Mouse (Mus musculus): ENCODE data around the gene Myo3b. TPM values are rescaled to one million over a fixed set of nuclear protein-coding genes. Genes with fewer than 3 reads are reported as not detected.

The Myo3b gene
- total and polyA plus RNA-seq, 2 experiments = not detected

- 32% methylated on average over 9 of the region's 9 CpGs for WGBS
Observed at GRCm38 (mm10) chr2:70337869-70338268, 298.9 kb downstream of the Myo3b start.

GRCm38 (mm10) chr2:70339061-70339460 lies 300.1 kb downstream of the Myo3b start:
- no peaks in the 10 kb centered on the region for H3K27me3 ChIP-seq (ENCODE audit: control insufficient read depth, insufficient read depth, low read length)
- peaks cover 7% of the 10 kb centered on the region for H3K4me1 ChIP-seq (ENCODE audit: control insufficient read depth, insufficient read depth, low read length)
- TF ChIP-seq POLR2A (IDR thresholded peaks at IDR 0.05; ENCODE audit: extremely low read depth, insufficient read depth, low read length) (no peak), CTCF (IDR thresholded peaks at IDR 0.05; ENCODE audit: low read depth, low read length) (no peak)
- H3K79me2 ChIP-seq (ENCODE audit: control insufficient read depth, insufficient read depth, low read length) = no peaks in the 10 kb centered on the region
- H3K4me3 ChIP-seq (ENCODE audit: insufficient read depth, low read depth, low read length) = no peak overlapping the region
- no peak overlapping the region for H3K9ac ChIP-seq (ENCODE audit: low read depth, low read length)
- DNase-seq (ENCODE audit: extremely low read depth, low read depth, low spot score) = no peak
- no peak overlapping the region for H3K27ac ChIP-seq (replicated peaks; ENCODE audit: insufficient read depth, low read depth, low read length)
- no peaks in the 10 kb centered on the region for H3K36me3 ChIP-seq (ENCODE audit: control insufficient read depth, insufficient read depth, low read length)
- 86% methylated on average over 7 of the region's 7 CpGs for WGBS

More at GRCm38 (mm10) chr2:70337869-70338268, 298.9 kb downstream of the Myo3b start:
- DNase-seq (ENCODE audit: extremely low read depth, low read depth, low spot score) = peak; percentile 4
- Histone ChIP-seq H3K79me2 (ENCODE audit: control insufficient read depth, insufficient read depth, low read length) (no peaks in the 10 kb centered on the region), H3K27ac (replicated peaks; ENCODE audit: insufficient read depth, low read depth, low read length) (no peak overlapping the region), H3K9ac (ENCODE audit: low read depth, low read length) (no peak overlapping the region), H3K4me3 (ENCODE audit: insufficient read depth, low read depth, low read length) (no peak overlapping the region), H3K27me3 (ENCODE audit: control insufficient read depth, insufficient read depth, low read length) (no peaks in the 10 kb centered on the region), H3K4me1 (ENCODE audit: control insufficient read depth, insufficient read depth, low read length) (peaks cover 11% of the 10 kb centered on the region), H3K36me3 (ENCODE audit: control insufficient read depth, insufficient read depth, low read length) (no peaks in the 10 kb centered on the region)
- TF ChIP-seq CTCF (IDR thresholded peaks at IDR 0.05; ENCODE audit: low read depth, low read length) (no peak), POLR2A (IDR thresholded peaks at IDR 0.05; ENCODE audit: extremely low read depth, insufficient read depth, low read length) (no peak)

GRCm38 (mm10) chr2:70339501-70339900 lies 300.6 kb downstream of the Myo3b start:
- DNase-seq (ENCODE audit: extremely low read depth, low read depth, low spot score) = no peak
- WGBS = 63% methylated on average over 6 of the region's 6 CpGs
- H3K36me3 ChIP-seq (ENCODE audit: control insufficient read depth, insufficient read depth, low read length) = no peaks in the 10 kb centered on the region
- no peak overlapping the region for H3K9ac ChIP-seq (ENCODE audit: low read depth, low read length)
- H3K4me3 ChIP-seq (ENCODE audit: insufficient read depth, low read depth, low read length) = no peak overlapping the region
- H3K27me3 ChIP-seq (ENCODE audit: control insufficient read depth, insufficient read depth, low read length) = no peaks in the 10 kb centered on the region
- no peak overlapping the region for H3K27ac ChIP-seq (replicated peaks; ENCODE audit: insufficient read depth, low read depth, low read length)
- TF ChIP-seq POLR2A (IDR thresholded peaks at IDR 0.05; ENCODE audit: extremely low read depth, insufficient read depth, low read length) (no peak), CTCF (IDR thresholded peaks at IDR 0.05; ENCODE audit: low read depth, low read length) (no peak)
- H3K79me2 ChIP-seq (ENCODE audit: control insufficient read depth, insufficient read depth, low read length) = no peaks in the 10 kb centered on the region
- H3K4me1 ChIP-seq (ENCODE audit: control insufficient read depth, insufficient read depth, low read length) = peaks cover 4% of the 10 kb centered on the region

GRCm38 (mm10) chr2:70340224-70340623 lies 301.3 kb downstream of the Myo3b start:
- 96% methylated on average over 8 of the region's 8 CpGs for WGBS
- no peaks in the 10 kb centered on the region for H3K79me2 ChIP-seq (ENCODE audit: control insufficient read depth, insufficient read depth, low read length)
- no peak overlapping the region for H3K9ac ChIP-seq (ENCODE audit: low read depth, low read length)
- H3K27me3 ChIP-seq (ENCODE audit: control insufficient read depth, insufficient read depth, low read length) = no peaks in the 10 kb centered on the region
- no peaks in the 10 kb centered on the region for H3K36me3 ChIP-seq (ENCODE audit: control insufficient read depth, insufficient read depth, low read length)
- TF ChIP-seq POLR2A (IDR thresholded peaks at IDR 0.05; ENCODE audit: extremely low read depth, insufficient read depth, low read length) = no peak
- no peak for TF ChIP-seq CTCF (IDR thresholded peaks at IDR 0.05; ENCODE audit: low read depth, low read length)
- H3K27ac ChIP-seq (replicated peaks; ENCODE audit: insufficient read depth, low read depth, low read length) = no peak overlapping the region
- peaks cover 2% of the 10 kb centered on the region for H3K4me1 ChIP-seq (ENCODE audit: control insufficient read depth, insufficient read depth, low read length)
- no peak overlapping the region for H3K4me3 ChIP-seq (ENCODE audit: insufficient read depth, low read depth, low read length)
- DNase-seq (ENCODE audit: extremely low read depth, low read depth, low spot score) = no peak

- no peaks in the 10 kb centered on the region for H3K36me3 ChIP-seq (ENCODE audit: control insufficient read depth, insufficient read depth, low read length)
- H3K27ac ChIP-seq (replicated peaks; ENCODE audit: insufficient read depth, low read depth, low read length) = no peak overlapping the region
- no peaks in the 10 kb centered on the region for H3K79me2 ChIP-seq (ENCODE audit: control insufficient read depth, insufficient read depth, low read length)
- no peaks in the 10 kb centered on the region for H3K27me3 ChIP-seq (ENCODE audit: control insufficient read depth, insufficient read depth, low read length)
- no peaks in the 10 kb centered on the region for H3K4me1 ChIP-seq (ENCODE audit: control insufficient read depth, insufficient read depth, low read length)
- TF ChIP-seq POLR2A (IDR thresholded peaks at IDR 0.05; ENCODE audit: extremely low read depth, insufficient read depth, low read length) = no peak
- no peak for TF ChIP-seq CTCF (IDR thresholded peaks at IDR 0.05; ENCODE audit: low read depth, low read length)
- H3K9ac ChIP-seq (ENCODE audit: low read depth, low read length) = no peak overlapping the region
- WGBS = 81% methylated on average over 8 of the region's 8 CpGs
- DNase-seq (ENCODE audit: extremely low read depth, low read depth, low spot score) = no peak
- H3K4me3 ChIP-seq (ENCODE audit: insufficient read depth, low read depth, low read length) = no peak overlapping the region
Observed at GRCm38 (mm10) chr2:70345126-70345525, 306.2 kb downstream of the Myo3b start.

GRCm38 (mm10) chr2:70347511-70347910 lies 308.6 kb downstream of the Myo3b start:
- no peaks in the 10 kb centered on the region for H3K36me3 ChIP-seq (ENCODE audit: control insufficient read depth, insufficient read depth, low read length)
- no peaks in the 10 kb centered on the region for H3K79me2 ChIP-seq (ENCODE audit: control insufficient read depth, insufficient read depth, low read length)
- H3K27ac ChIP-seq (replicated peaks; ENCODE audit: insufficient read depth, low read depth, low read length) = no peak overlapping the region
- H3K4me3 ChIP-seq (ENCODE audit: insufficient read depth, low read depth, low read length) = no peak overlapping the region
- DNase-seq (ENCODE audit: extremely low read depth, low read depth, low spot score) = no peak
- no peaks in the 10 kb centered on the region for H3K27me3 ChIP-seq (ENCODE audit: control insufficient read depth, insufficient read depth, low read length)
- H3K4me1 ChIP-seq (ENCODE audit: control insufficient read depth, insufficient read depth, low read length) = no peaks in the 10 kb centered on the region
- 29% methylated on average over 1 of the region's 1 CpGs for WGBS
- TF ChIP-seq POLR2A (IDR thresholded peaks at IDR 0.05; ENCODE audit: extremely low read depth, insufficient read depth, low read length) = no peak
- TF ChIP-seq CTCF (IDR thresholded peaks at IDR 0.05; ENCODE audit: low read depth, low read length) = no peak
- no peak overlapping the region for H3K9ac ChIP-seq (ENCODE audit: low read depth, low read length)

Measured in liver, adult 2 months (tissue).